Mouse (Mus musculus) myocyte (in vitro differentiated cells): ENCODE results near the gene Prss16. TPM values are rescaled to one million over a fixed set of nuclear protein-coding genes. Genes with fewer than 3 reads are reported as not detected.

Source experiments
- H3K27me3 ChIP-seq: one replicate; pipeline ENCODE4 v1.6.1; 2011; ENCODE audit not compliant: control insufficient read depth, insufficient read depth, insufficient read length
- H3K36me3 ChIP-seq: one replicate; pipeline ENCODE4 v1.6.1; 2011; ENCODE audit not compliant: control insufficient read depth, insufficient read depth
- H3K4me2 ChIP-seq: one replicate; pipeline ENCODE4 v1.6.1; 2011; ENCODE audit warnings: low read depth, control low read depth
- H3K4me3 ChIP-seq: one replicate; pipeline ENCODE4 v1.5.1; 2011; ENCODE audit warnings: mild to moderate bottlenecking, control low read depth, moderate library complexity
- H3K79me2 ChIP-seq: one replicate; pipeline ENCODE4 v1.6.1; 2011; ENCODE audit not compliant: control insufficient read depth, insufficient read depth
- H3ac ChIP-seq: one replicate; pipeline ENCODE4 v1.6.1; 2011; ENCODE audit not compliant: control insufficient read depth, insufficient read length
- CEBPB ChIP-seq: IDR thresholded peaks from 2 replicates; pipeline ENCODE4 v1.6.1; 2011; ENCODE audit warnings: mild to moderate bottlenecking, moderate library complexity; ENCODE audit not compliant: poor library complexity, insufficient read depth, severe bottlenecking
- E2F4 ChIP-seq: IDR thresholded peaks from one replicate; pipeline ENCODE4 v1.6.1; 2011; ENCODE audit warnings: mild to moderate bottlenecking, control low read depth, moderate library complexity; ENCODE audit not compliant: insufficient read depth
- MAX ChIP-seq: IDR thresholded peaks from one replicate; pipeline ENCODE4 v1.6.1; 2011; ENCODE audit warnings: low read depth, mild to moderate bottlenecking, control low read depth
- MYOD1 ChIP-seq, 3 experiments: IDR thresholded peaks; one replicate each; pipeline ENCODE4 v1.6.1; 2011; ENCODE audit warnings: control low read depth in 2 of 3, low read depth in 2 of 3, mild to moderate bottlenecking in 2 of 3, moderate library complexity in 1 of 3; ENCODE audit not compliant: insufficient read length in 2 of 3, control insufficient read depth in 1 of 3
- MYOG ChIP-seq, 3 experiments: IDR thresholded peaks; one replicate each; pipeline ENCODE4 v1.6.1; 2011; ENCODE audit warnings: control low read depth in 2 of 3, low read depth in 2 of 3, mild to moderate bottlenecking in 2 of 3; ENCODE audit not compliant: insufficient read length in 2 of 3, control insufficient read depth in 1 of 3, insufficient read depth in 1 of 3
- POLR2A ChIP-seq: IDR thresholded peaks from one replicate; pipeline ENCODE4 v1.6.1; 2011; ENCODE audit warnings: low read depth, mild to moderate bottlenecking, control low read depth, moderate library complexity; ENCODE audit not compliant: insufficient read length
- POLR2AphosphoS2 ChIP-seq: IDR thresholded peaks from one replicate; pipeline ENCODE4 v1.6.1; 2011; ENCODE audit warnings: low read depth, control low read depth; ENCODE audit not compliant: insufficient read length
- REST ChIP-seq: IDR thresholded peaks from one replicate; pipeline ENCODE4 v1.6.1; 2011; ENCODE audit warnings: mild to moderate bottlenecking, control low read depth, moderate library complexity; ENCODE audit not compliant: insufficient read depth, insufficient read length
- SRF ChIP-seq: IDR thresholded peaks from one replicate; pipeline ENCODE4 v1.6.1; 2011; ENCODE audit warnings: low read depth; ENCODE audit not compliant: control insufficient read depth, insufficient read length
- TCF12 ChIP-seq: IDR thresholded peaks from one replicate; pipeline ENCODE4 v1.6.1; 2011; ENCODE audit warnings: mild to moderate bottlenecking, control low read depth; ENCODE audit not compliant: poor library complexity, insufficient read depth, severe bottlenecking
- TCF3 ChIP-seq: IDR thresholded peaks from one replicate; pipeline ENCODE4 v1.6.1; 2011; ENCODE audit warnings: low read depth, control low read depth; ENCODE audit not compliant: insufficient read length
- USF1 ChIP-seq: IDR thresholded peaks from one replicate; pipeline ENCODE4 v1.6.1; 2011; ENCODE audit warnings: low read depth, mild to moderate bottlenecking, control low read depth, moderate library complexity
- polyA plus RNA-seq: library from polyadenylated mRNA; unstranded; fragments of >200 nt; fragmentation: generic; extraction: Trizol; gene quantifications from one replicate; pipeline ENCODE4 v1.2.1, GENCODE M21; 2012; ENCODE audit warnings: missing spikeins

Gene Prss16
- polyA plus RNA-seq, 1 experiment = 0.34 TPM

DNA sequence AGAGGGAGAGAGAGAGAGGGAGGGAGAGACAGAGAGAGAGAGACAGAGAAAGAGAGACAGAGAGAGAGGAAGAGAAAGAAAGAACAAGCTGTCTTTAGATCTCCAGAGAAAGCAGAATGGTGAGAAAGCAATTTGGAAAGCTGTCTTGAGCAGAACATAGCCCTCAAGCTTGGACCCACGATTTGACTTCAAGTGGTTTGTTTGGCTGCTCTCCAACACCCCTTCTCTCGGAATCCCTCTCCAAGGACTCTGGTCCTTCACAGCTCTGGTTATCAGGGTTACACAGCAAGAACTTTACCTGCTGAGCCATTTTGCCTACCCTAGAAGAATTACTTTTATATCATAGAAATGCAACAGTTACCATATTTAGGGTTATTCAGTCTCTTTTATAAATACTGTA, 39.7 kb downstream of the Prss16 start:
- H3ac ChIP-seq = no peak overlapping the region
- no peak overlapping the region for H3K4me3 ChIP-seq
- no peaks in the 10 kb centered on the region for H3K79me2 ChIP-seq
- TF ChIP-seq MYOD1 (IDR thresholded peaks at IDR 0.05; ENCODE audit: control insufficient read depth in 1 of 3, insufficient read length in 2 of 3, low read depth in 2 of 3) = no peak
- TF ChIP-seq MAX = no peak
- no peak for TF ChIP-seq TCF3
- TF ChIP-seq CEBPB = no peak
- no peak for TF ChIP-seq SRF
- no peak for TF ChIP-seq USF1
- TF ChIP-seq POLR2A = no peak
- TF ChIP-seq E2F4 = no peak
- no peak for TF ChIP-seq POLR2AphosphoS2
- TF ChIP-seq REST = no peak
- no peak for TF ChIP-seq MYOG (IDR thresholded peaks at IDR 0.05; ENCODE audit: control insufficient read depth in 1 of 3, insufficient read depth in 1 of 3, insufficient read length in 2 of 3, low read depth in 2 of 3)
- no peaks in the 10 kb centered on the region for H3K36me3 ChIP-seq
- no peak overlapping the region for H3K4me2 ChIP-seq
- no peaks in the 10 kb centered on the region for H3K27me3 ChIP-seq

DNA sequence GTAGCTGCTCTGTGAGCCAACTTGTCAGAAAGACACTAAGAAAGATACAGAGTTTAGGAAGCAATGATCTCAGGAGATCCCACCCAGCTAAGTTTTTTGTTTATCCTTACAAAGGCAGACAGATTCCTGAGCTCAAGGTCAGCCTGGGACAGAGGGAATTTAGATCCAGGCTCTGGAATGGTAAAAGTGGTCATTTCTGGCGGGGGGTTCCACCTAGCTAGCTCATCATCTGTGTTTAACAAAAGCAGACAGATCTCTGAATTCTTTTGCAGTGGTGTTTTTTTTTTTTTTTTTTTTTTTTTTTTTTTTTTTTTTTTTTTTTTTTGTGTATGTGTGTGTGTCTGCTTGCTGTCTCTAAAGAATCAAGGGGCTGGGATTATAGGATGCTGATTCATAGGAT, 40.3 kb downstream of the Prss16 start:
- no peak overlapping the region for H3ac ChIP-seq
- no peak overlapping the region for H3K4me3 ChIP-seq
- no peak overlapping the region for H3K4me2 ChIP-seq
- no peak for TF ChIP-seq POLR2A
- TF ChIP-seq E2F4 = no peak
- TF ChIP-seq TCF3 = no peak
- TF ChIP-seq SRF = no peak
- no peak for TF ChIP-seq REST
- TF ChIP-seq MAX = no peak
- no peak for TF ChIP-seq POLR2AphosphoS2
- no peak for TF ChIP-seq MYOG (IDR thresholded peaks at IDR 0.05; ENCODE audit: control insufficient read depth in 1 of 3, insufficient read depth in 1 of 3, insufficient read length in 2 of 3, low read depth in 2 of 3)
- no peak for TF ChIP-seq MYOD1 (IDR thresholded peaks at IDR 0.05; ENCODE audit: control insufficient read depth in 1 of 3, insufficient read length in 2 of 3, low read depth in 2 of 3)
- TF ChIP-seq CEBPB = no peak
- no peak for TF ChIP-seq USF1
- TF ChIP-seq TCF12 = no peak
- no peaks in the 10 kb centered on the region for H3K27me3 ChIP-seq
- no peaks in the 10 kb centered on the region for H3K36me3 ChIP-seq
- no peaks in the 10 kb centered on the region for H3K79me2 ChIP-seq

Other genes starting within 250 kb of the Prss16 start
- gene Hist1h1b, start 229.1 kb downstream of the Prss16 start, polyA plus RNA-seq = 1.7 TPM
- 10.6 TPM for gene Hist1h3i, start 226.4 kb downstream of the Prss16 start, polyA plus RNA-seq
- gene Hist1h2an, start 222.5 kb downstream of the Prss16 start, polyA plus RNA-seq = 6.8 TPM
- gene Hist1h2bp, start 222.3 kb downstream of the Prss16 start, polyA plus RNA-seq = 0.89 TPM
- 72.0 TPM for gene Hist1h2bq, start 199.5 kb downstream of the Prss16 start, polyA plus RNA-seq
- not detected for gene Hist1h2ao, start 199.3 kb downstream of the Prss16 start, polyA plus RNA-seq
- not detected for gene Hist1h4m, start 198.0 kb downstream of the Prss16 start, polyA plus RNA-seq
- gene Hist1h4n, start 177.5 kb downstream of the Prss16 start, polyA plus RNA-seq = 19.7 TPM
- gene Hist1h2ap, start 176.2 kb downstream of the Prss16 start, polyA plus RNA-seq = 730 TPM
- gene Hist1h2br, start 176.0 kb downstream of the Prss16 start, polyA plus RNA-seq = 71.7 TPM
- 0.89 TPM for gene Zfp184, start 64.6 kb downstream of the Prss16 start, polyA plus RNA-seq
- gene Pom121l2, start 28.5 kb downstream of the Prss16 start, polyA plus RNA-seq = not detected
- gene Hist1h2ah, start 25.8 kb upstream of the Prss16 start, polyA plus RNA-seq = 2.2 TPM
- gene Hist1h2bk, start 26.1 kb upstream of the Prss16 start, polyA plus RNA-seq = 8.2 TPM
- 31.0 TPM for gene Hist1h4i, start 31.6 kb upstream of the Prss16 start, polyA plus RNA-seq
- 4.1 TPM for gene Hist1h2ag, start 33.2 kb upstream of the Prss16 start, polyA plus RNA-seq
- gene Hist1h2bj, start 33.5 kb upstream of the Prss16 start, polyA plus RNA-seq = 3.4 TPM
- gene Vmn1r188, start 74.7 kb upstream of the Prss16 start, polyA plus RNA-seq = not detected
- gene Vmn1r189, start 96.1 kb upstream of the Prss16 start, polyA plus RNA-seq = not detected
- gene Vmn1r191, start 174.2 kb upstream of the Prss16 start, polyA plus RNA-seq = not detected
- gene Vmn1r192, start 181.4 kb upstream of the Prss16 start, polyA plus RNA-seq = not detected
- not detected for gene Vmn1r193, start 213.4 kb upstream of the Prss16 start, polyA plus RNA-seq
- not detected for gene Vmn1r194, start 234.5 kb upstream of the Prss16 start, polyA plus RNA-seq